Mouse (Mus musculus) left cerebral cortex, postnatal 14 days (tissue): ENCODE data around the gene Gli2. TPM values are rescaled to one million over a fixed set of nuclear protein-coding genes. Genes with fewer than 3 reads are reported as not detected.

ENCODE experiments used
- DNase-seq, 2 experiments: peaks; one replicate each; pipeline ENCODE4 v3.0.0; 2021 to 2022; ENCODE audit warnings: low spot score in 2 of 2, mixed read lengths in 1 of 2
- intact Hi-C: fragments of 180-260 bp; cut with DNase I; formaldehyde crosslinking; loops from one replicate; pipeline ENCODE4 v1.15.1; 2025
- total RNA-seq, 2 experiments: library from RNA; stranded (reverse); gene quantifications; 2 replicates each; pipeline ENCODE4 v1.2.3; 2021

The Gli2 gene
- total RNA-seq, 2 experiments from 2014 or later, result 3.3 to 3.8 TPM

DNA sequence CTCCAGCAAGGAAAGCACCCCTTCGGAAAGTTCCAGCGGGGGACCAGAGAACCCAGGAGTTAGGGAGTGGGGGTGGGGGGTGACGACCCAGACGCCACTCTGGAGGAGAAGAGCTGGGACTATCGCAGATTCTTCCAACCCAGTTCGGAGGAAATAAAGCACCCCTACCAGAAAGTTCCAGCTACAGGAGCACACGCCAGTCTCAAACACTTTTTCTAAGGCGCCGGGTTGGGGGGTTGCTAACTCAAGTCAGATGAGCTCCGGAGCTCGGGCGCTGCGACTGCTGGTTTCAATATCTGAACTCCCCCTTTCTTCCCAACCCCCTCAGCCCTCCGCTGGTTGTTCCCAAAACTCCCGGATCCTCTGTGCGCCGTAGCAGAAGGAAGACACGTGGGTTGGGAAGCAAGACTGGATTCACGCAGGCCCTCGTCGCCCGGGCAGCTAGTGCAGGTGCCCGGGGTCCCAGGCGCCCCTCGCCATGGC, 494 bp upstream of the Gli2 start:
- intact Hi-C loops, result loop anchor here (5.0 to 10.0 kb wide), 2 partner anchors 147 to 279 kb away; no protein-coding TSS in a partner anchor
- peak in 1 of 2 experiments; percentile 14 for DNase-seq

DNA sequence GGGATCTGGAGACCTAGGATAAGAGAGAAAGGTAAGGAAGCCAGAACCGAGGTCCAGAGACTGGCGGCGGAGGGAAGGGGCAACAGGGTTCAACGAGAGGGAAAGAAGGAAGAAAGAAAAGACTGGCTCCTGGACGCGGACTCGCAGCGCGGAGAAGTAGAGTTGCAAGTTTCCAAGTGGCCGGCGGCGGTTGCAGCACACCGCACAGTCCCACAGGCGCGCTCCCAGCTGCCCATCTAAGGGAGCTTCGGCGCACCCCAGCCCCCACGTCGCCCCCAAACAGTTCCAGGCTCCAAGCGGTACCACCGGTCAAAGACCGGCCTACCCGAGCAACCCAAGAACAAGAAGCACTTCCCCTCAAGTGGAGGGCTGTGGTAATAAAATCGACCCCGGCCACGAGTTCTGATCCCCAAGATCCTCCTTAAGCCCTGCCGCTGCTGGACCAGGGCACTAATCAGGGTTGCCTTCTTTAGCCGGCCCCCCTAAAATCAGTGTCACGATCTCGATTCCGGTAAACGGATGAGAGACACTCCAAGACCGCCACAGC, 715 bp downstream of the Gli2 start:
- intact Hi-C loops, result loop anchor here (5.0 to 10.0 kb wide), 2 partner anchors 145 to 278 kb away; no protein-coding TSS in a partner anchor
- no peak for DNase-seq

DNA sequence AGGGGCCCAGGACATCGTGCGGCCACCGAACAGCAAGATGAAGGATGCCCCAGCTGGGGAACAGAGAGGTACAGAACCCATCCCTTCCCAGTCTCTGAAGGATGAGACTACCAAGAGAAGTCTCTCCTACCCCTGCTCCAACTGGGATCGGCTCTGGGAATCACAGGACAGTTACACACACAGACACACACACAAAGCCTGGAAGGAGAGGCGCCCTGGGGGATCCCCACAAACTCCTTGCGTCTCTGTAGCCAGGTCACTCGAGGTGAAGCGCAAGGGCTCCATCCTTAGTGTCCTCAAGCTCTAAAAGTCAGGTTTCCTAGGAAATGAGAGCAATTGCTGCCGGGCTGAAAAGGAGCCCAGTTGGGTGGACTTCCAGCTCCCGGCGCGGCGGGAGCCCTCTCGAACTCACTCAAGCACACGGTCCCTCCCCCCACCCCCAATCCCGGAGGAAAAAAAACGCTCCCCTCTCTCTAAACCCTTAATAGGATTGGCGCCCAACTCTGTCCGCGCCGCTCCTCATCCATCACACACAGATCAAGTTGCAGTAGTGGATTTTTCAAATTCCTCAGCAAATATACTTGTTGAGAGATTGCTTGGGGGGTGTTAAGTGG, 1.4 kb downstream of the Gli2 start:
- DNase-seq, result no peak
- intact Hi-C loops, result loop anchor here (5.0 to 10.0 kb wide), 2 partner anchors 145 to 277 kb away; no protein-coding TSS in a partner anchor

DNA sequence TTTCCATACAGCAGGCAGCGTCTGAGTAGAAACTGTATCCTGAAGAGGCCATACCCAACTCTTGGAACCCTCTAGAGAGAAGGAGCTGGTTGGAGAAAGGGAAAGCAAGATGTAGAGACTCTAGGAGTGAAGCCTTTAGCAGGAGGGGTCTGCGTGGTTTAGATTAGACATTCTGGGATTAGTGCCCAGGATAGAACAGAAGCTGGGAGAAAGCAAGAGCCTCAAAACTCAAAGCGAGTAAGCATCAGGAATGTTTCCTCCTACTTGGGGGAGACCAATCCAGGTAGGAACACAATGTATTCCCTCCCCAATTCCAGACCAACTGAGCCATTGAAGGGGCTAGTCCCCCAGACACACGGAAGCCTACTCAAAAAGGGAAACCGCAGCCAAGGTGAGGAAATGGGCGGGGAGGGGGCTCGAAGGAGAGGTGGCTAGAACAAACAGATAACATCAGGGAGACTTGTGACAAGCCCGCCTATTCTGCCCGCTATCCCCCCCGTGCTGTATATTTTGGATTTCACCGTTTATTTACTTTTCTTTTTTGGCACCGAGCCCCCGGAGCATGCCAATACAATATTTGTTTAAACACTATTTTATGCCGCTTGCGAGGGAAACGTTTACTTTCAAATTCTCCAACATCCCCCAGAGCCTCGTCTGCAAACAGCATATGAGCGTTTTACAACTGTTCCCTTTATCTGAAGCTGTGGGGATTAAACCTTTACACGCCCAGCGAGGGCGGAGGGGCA, 2.1 kb downstream of the Gli2 start:
- intact Hi-C loops, result loop anchor here (5.0 to 10.0 kb wide), 2 partner anchors 144 to 277 kb away; no protein-coding TSS in a partner anchor

DNA sequence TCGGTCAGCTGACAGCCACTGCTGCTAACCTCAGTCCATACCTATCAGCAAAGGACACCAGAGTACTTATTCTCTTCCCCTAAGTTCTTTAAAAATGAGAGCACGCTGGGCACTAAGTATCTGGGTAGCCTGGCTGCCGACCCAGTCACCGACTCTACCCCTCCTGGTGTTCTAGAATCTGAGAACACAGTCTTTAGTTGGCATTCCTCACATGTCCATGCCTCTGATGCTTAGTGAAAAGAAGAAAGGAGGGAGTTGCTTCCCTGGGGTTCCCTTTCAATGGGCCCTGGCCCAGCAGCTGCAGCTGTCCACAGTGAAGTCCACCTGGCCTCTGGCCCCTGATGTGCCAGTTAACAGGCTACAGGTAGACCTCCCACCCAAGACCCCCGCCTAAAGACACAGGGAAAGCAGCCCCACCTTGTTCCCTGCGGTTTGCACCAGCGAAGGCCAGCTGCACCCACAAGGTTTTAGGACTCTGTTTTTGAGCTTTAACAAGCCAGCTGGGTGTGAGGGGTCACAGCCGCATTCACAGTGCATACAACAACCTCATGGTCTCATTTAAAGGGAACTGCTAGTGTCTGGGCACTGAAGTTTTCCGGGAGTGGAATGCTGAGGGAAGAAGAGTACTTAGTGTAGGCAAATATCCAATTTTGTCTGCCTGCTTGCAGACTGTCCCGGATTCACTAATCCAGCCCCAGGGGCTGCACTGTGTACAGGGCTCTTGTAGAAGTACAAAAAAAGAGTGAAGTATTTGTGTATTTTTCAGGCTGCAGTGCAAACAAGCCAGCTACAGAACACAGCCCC, 3.4 kb downstream of the Gli2 start:
- intact Hi-C loops, result loop anchor here (5.0 to 10.0 kb wide), 2 partner anchors 143 to 275 kb away; no protein-coding TSS in a partner anchor
- DNase-seq, result peak in 1 of 2 experiments; percentile 30

More for the DNA sequence above, 2.1 kb downstream of the Gli2 start:
- DNase-seq, result no peak

DNA sequence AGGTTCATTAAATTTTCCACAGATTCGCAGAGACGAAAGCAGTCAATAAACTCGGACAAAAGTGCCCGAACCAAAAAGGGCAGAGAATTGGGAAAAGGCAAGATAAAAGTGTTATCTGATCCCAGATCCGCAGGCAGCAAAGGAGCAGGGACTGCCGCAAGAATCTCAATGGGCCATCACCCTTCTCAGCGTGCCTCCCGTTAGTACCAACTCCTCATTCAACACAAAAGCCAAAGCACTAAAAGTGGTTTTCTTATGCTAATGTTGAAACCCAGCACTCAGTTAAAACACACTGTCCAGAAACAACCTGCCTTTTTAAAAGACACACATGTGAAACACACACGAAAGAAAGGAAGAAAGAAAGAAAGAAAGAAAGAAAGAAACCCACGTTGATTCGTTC, 4.4 kb downstream of the Gli2 start:
- DNase-seq, result no peak
- intact Hi-C loops, result no loop called here

DNA sequence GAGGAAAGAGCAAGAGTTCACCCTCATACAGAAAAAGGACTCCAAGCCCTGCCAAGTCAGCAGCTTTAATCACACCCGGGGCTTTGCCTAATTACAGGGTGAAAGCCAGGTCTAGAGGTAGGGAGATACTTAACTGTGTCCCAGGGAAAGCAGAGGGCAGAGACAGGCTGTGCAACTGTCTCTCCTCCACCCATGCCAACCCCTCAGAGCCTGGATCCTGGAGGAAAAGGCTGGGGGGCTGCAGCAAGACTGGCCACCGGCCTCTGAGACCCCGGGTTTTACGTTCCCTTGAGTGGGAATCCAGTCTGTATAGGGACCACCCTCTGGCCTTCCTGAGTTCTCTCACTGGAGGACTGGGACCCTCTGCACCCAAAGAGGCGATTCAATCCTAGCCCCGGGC, 4.9 kb downstream of the Gli2 start:
- no peak for DNase-seq
- intact Hi-C loops, result no loop called here

DNA sequence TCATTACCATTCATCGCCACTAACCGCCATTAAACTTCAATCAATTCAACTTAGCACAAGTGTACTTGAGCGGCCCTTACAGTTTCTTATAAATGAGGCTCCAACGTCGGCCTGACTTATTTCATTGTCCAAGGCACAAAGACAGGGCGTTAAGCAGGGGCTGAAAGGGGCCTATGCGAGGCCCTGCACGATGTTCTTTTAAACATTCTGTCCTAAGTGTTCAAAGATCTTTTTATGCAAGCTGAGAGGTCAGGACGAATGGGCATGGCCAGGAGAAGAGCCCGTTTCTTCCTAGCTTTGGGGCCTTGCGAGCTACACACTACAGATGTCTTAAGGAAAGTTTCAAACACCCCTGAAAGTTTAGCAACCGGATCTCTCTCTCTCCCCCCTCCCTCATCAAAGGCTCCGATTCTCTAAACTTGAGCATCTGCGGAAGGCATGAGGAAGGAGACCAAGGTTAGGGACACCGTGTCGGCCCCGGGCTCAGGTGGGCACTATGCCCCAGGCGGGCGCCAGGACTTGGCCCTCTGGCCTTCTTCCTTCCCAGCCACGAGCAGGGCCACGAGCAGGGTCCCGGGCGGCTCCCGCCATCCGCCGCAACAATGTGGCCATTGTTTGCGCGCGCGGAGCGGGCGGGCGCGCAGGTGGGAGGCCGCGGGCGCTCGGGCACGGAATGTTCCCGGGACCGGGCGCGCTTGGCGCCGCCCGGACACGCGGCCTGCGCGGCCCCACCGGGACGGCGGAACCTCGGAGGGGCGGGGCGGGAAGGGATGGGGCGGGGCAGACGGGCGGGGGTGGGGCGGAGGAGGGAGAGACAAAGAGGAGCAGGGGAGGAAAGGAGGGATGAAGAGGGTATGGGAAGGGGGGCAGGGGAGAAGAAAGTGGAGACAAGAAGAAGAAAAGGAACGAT, 5.7 kb downstream of the Gli2 start:
- intact Hi-C loops, result no loop called here
- peak; percentile 17 to 29 for DNase-seq

DNA sequence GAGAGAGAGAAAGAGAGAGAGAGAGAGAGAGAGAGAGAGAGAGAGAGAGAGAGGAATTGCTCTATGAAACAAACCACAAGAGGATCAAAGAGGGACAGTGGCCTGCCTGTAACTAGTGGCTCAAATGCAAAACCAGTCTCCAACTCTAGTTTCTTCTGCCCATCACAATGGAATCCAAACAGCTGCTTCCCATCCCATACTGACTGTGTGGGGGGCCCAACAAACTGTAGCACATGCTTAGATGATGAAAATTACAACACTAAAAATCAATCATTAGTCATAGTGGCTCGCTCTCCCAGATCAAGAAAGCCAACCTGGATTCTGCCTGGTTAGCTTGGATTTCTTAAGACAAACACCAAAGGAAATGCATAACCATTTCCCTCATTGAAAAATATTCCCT, 15.0 kb downstream of the Gli2 start:
- intact Hi-C loops, result no loop called here
- no peak for DNase-seq

DNA sequence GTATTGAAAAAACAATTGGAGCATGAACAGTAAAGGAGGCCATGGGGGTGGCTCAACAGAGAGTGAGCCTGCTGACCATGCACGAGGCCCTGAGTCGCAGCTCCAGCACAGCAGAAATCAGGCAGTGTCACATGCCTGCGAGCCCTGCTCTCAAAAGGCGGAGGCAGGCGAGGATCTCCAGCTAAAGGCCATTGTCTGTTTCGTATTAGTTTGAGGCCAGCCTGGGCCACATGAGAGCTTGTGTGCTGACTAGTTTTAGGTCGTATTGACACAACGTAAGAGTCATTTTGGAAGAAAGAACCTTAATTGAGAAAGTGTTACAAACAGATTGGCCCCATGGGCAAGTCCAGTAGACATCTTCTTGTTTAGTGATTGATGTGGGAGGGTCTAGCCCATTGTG, 17.5 kb downstream of the Gli2 start:
- intact Hi-C loops, result no loop called here
- no peak for DNase-seq

DNA sequence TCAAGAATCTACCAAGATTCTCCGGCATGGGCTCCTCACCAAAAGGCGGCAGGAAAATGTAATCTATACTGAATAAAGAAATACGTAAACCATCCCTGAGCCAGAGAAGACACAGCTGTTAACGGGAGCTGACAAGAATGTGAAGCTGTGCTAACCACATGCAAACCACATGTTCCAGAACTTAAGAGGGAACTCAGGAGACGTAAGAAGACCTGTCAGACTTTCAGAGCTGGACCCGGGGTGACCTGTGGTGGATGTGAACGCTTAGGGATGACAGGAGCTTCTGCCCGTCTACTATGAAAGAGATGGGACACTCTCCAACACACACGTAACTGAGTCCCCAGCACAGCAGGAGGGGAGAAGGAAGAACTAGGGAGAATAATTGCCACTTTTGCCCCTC, 18.1 kb downstream of the Gli2 start:
- intact Hi-C loops, result no loop called here
- DNase-seq, result no peak

DNA sequence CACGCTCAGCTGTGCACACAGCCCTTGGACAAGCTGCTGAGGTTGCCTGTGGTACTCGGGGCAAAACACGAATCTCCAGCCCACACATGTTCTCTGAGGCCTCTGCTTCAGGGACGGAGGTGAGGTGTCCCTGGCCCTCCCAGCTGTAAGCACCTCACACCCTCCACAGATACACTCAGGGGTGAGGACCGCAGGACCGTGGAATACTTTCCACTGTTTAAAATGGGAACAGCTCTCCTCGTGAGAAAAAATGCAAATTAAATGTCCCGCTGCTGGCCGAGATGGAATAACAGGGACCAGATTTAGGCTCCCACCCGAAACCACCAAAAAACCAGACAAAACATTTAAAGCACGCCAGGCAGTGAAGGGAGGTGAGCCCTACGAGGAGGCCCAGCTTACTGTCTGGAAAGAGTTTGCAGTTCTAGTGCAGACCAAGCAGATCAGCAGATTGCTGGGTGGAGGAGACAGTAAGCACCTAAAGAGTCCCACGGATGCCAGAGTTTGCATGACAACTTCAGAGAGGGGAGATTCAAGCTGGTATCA, 19.2 kb downstream of the Gli2 start:
- DNase-seq, result no peak
- intact Hi-C loops, result no loop called here

DNA sequence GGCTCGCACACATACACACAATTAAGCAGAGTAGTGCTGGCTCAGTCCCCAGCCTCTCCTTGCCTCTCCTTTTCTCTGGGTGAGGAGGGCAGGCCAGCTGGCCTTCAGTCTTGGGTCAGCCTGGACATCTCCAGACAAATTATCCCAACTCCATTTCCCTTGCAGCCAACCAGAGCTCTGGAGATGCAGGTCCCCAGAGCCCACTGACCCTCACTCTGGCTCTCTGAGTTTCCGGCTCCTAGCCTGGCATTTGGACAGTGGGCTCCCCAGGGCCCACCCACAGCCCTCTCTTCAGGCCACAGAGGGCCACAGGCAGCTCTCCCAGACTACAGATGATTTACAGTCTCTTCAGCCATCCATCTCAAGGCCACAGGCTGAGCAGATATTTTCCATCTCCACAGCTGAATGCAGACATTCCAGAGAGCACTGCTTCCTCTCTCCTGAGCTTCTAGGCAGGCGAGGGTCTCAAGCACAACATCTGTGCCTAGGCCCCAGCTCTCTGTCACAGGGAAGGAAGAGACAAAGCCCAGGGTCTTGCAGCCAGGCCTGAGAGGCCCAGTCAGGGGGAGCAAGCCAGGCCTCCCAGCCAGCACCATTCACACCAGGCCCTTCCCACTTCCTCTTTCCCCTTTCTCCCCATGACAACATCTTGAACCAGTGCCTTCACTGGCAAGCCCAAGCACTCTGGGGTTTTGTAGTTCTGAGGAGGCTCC, 19.8 kb downstream of the Gli2 start:
- peak; percentile 53 to 79 for DNase-seq
- intact Hi-C loops, result no loop called here

DNA sequence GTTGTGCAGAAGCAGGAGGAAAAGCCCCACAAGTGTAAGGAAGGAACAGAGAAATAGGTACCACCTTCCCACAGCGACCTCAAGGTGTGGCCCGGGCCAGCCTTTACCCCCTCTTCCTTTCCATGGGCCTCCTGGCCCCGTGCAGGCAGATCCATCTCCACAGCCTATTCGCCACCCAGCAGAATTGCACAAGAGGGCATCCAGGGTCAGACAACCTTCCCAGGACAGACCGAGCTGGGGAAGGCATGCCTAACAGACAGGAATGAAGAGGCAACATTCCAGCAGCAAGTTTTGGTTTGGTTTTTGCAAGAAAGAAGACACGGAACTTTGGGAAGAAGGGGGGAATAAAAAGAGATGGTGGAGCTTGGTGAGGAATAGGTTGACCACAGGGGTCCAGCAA, 22.2 kb downstream of the Gli2 start:
- intact Hi-C loops, result no loop called here
- no peak for DNase-seq

DNA sequence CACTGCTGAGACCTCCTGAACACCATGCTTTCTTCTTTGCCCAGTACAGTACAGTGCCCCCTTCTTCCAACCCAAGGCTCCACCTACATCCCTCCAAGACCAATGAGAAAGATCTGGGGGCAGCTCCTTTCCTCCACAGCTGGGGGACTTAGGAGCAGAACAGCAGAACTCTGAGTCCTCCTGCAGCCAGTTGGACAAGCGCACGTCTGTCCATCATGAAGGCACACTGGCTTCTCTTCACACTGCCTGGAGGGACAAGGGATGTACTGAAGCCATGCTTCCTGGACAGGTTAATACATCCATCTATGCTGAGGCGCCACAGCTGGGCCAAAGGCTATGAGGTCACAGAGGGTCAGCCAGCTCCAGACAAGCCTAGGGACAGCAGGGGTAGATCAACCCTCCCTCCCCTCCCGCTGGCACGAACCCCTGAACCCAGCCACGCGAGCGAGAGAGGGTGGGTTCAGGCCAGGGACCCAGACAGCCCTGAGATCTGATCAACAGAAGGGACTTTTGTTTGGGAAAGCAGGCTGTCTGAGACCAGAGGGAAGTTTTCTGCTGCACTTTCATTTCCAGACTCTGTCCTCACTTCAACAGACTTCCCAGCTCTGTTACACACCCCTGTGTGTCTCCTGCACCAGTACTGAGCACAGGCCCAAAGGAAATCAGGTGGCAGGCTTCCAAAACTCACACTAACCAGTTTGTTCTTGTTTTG, 27.6 kb downstream of the Gli2 start:
- DNase-seq, result no peak
- intact Hi-C loops, result no loop called here

DNA sequence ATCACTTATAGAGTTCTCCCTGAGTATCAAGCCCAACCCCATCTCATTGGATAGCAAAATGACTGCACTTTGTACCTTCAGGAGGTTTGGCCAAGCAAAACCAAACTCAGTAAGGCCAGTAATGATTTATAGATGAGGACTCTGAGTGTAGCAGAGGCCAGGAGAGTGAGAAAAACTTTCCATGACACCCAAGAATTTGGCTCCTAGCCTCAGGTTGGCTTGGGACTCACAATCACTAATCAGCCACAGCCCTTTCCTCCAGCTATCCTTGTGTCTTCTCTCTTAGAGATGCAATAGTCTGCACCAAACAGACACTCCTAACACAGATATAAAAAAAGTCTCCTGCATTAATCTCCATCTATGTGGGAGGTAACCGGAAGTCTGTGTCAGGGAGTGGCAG, 31.1 kb downstream of the Gli2 start:
- no peak for DNase-seq
- intact Hi-C loops, result no loop called here

DNA sequence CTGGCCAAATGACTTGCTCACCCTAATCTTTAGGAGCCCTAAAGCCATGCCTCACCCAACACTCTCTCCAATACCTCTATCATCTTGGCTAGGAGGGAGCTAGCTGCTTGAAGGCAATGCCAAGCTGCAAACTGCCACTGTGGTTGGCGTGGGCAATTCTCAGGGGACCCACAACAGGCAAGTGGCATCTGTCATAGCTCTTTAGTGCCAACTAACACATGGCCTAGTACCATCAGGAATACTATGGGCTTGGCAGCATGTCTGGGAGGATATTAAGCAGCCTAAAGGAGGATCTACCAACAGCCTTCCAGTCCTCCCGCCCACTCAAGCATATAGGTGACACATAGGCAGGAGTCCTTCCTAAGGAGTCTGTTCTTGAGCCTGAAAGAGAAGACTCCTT, 33.3 kb downstream of the Gli2 start:
- DNase-seq, result no peak
- intact Hi-C loops, result no loop called here
